In the genomic region with DNA sequence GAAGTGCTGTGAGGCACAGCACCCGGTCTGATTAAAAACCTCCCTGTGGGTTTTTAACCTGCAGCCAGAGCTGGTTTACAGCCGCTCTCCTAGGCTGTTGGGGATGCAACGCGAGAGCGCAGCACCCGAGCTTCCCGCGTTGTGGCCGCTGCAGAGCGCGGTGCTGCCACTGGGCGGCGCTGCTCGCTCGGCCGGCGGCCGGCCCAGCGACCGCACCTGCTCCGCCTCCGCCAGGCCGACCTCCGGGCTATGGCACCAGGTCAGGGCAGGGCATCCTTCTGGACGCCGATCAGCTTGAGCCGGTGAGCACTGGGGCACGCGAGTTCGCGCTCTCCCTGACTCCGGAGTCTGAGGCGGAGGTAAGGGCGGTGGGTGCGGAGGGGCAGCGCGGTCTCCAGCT, we compare ENCODE assay signal across 7 mouse cellular contexts. TPM values are rescaled to one million over a fixed set of nuclear protein-coding genes. Genes with fewer than 3 reads are reported as not detected.
DNase-seq lines count a peak whose midpoint lies in the region; ATAC-seq and TF ChIP-seq lines count a peak whose summit lies in the region.

No protein-coding gene starts in this region.

- intact Hi-C loops in left cerebral cortex, postnatal 14 days (cut with DNase I): loop anchor here (2.0 to 10.0 kb wide), 2 partner anchors 88 to 328 kb away; no protein-coding TSS in a partner anchor

- peak; percentile 95 for TF ChIP-seq CTCF in small intestine, adult 2 months (IDR thresholded peaks at IDR 0.05; ENCODE audit: extremely low read depth, insufficient read length, insufficient replicate concordance, low read depth, low read length)

- in situ Hi-C loops in ES-E14 (cut with MboI; ENCODE audit: low sequenced_read_pairs in 2 of 2, unreplicated experiment in 2 of 2): no loop called here

- peak overlapping the region; percentile 57 to 87 for H3K4me3 ChIP-seq in ES-E14 (ENCODE audit: insufficient read depth in 1 of 2, low read depth in 1 of 2, low read length in 2 of 2, poor library complexity in 1 of 2, severe bottlenecking in 1 of 2)
- H3K4me3 ChIP-seq in hindbrain, embryonic 12.5 days: peak overlapping the region; percentile 33
- peak overlapping the region; percentile 94 for H3K4me3 ChIP-seq in megakaryocyte, embryonic 14.5 days (replicated peaks)
- peak overlapping the region; percentile 74 for H3K4me3 ChIP-seq in small intestine, adult 2 months (ENCODE audit: low read depth, low read length)

- H3K27ac ChIP-seq in ES-E14 (ENCODE audit: insufficient read depth, low read depth, low read length, poor library complexity, severe bottlenecking): peak overlapping the region; percentile 54; the same call in 1 of the 2 replicates
- no peak overlapping the region for H3K27ac ChIP-seq in hindbrain, embryonic 12.5 days
- no peak overlapping the region for H3K27ac ChIP-seq in small intestine, adult 2 months (ENCODE audit: insufficient read depth, low read depth, low read length)

- peak; percentile 48 for ATAC-seq in erythroblast, adult 5-6 weeks (replicated peaks; ENCODE audit: low FRiP score, poor library complexity, severe bottlenecking)
- ATAC-seq in hindbrain, embryonic 12.5 days (ENCODE audit: low FRiP score): peak; percentile 42; the same call in 1 of the 2 replicates

- peaks cover 10% of the 10 kb centered on the region; the same call in 1 of the 2 replicates for H3K27me3 ChIP-seq in hindbrain, embryonic 12.5 days
- peaks cover 20% of the 10 kb centered on the region for H3K27me3 ChIP-seq in megakaryocyte, embryonic 14.5 days (replicated peaks)
- H3K27me3 ChIP-seq in small intestine, adult 2 months (ENCODE audit: control insufficient read depth, insufficient read depth, low read length): no peaks in the 10 kb centered on the region; the same call in none of the 2 replicates

- WGBS in hindbrain, embryonic 12.5 days: under 1% methylated on average over 37 of the region's 37 CpGs
- WGBS in small intestine, adult 2 months: 2% methylated on average over 37 of the region's 37 CpGs

- peak overlapping the region; percentile 92 for H3K9ac ChIP-seq in ES-E14 (ENCODE audit: insufficient read depth, low read depth, low read length, poor library complexity, severe bottlenecking)
- peak overlapping the region; percentile 50 for H3K9ac ChIP-seq in hindbrain, embryonic 12.5 days

- DNase-seq in ES-E14 (ENCODE audit: low read depth, low spot score): no peak
- peak; percentile 66 for DNase-seq in brain, adult 2 months (ENCODE audit: low read depth, low spot score)
- DNase-seq in left cerebral cortex, postnatal 14 days (ENCODE audit: low spot score in 2 of 2): peak; percentile 63 to 77

- H3K4me1 ChIP-seq in ES-E14 (ENCODE audit: control insufficient read depth in 2 of 2, insufficient read depth in 2 of 2, low read length in 2 of 2, poor library complexity in 1 of 2): peaks cover 6 to 43% of the 10 kb centered on the region in 2 experiments
- peaks cover 29% of the 10 kb centered on the region for H3K4me1 ChIP-seq in hindbrain, embryonic 12.5 days
- peaks cover 64% of the 10 kb centered on the region for H3K4me1 ChIP-seq in megakaryocyte, embryonic 14.5 days
- peaks cover 8% of the 10 kb centered on the region for H3K4me1 ChIP-seq in small intestine, adult 2 months (ENCODE audit: control insufficient read depth, insufficient read depth, insufficient read length, low read length)

- TF ChIP-seq POLR2A in small intestine, adult 2 months (IDR thresholded peaks at IDR 0.05; ENCODE audit: low read depth, low read length): no peak

- H3K36me3 ChIP-seq in ES-E14 (ENCODE audit: control insufficient read depth, insufficient read depth, low read length, poor library complexity, severe bottlenecking): no peaks in the 10 kb centered on the region
- H3K36me3 ChIP-seq in hindbrain, embryonic 12.5 days: no peaks in the 10 kb centered on the region
- no peaks in the 10 kb centered on the region for H3K36me3 ChIP-seq in megakaryocyte, embryonic 14.5 days (replicated peaks; ENCODE audit: low read length)
- no peaks in the 10 kb centered on the region for H3K36me3 ChIP-seq in small intestine, adult 2 months (ENCODE audit: control insufficient read depth, insufficient read depth, low read length)

- peak overlapping the region; percentile 56 for H3K4me2 ChIP-seq in hindbrain, embryonic 12.5 days (replicated peaks)

- H3K9me3 ChIP-seq in ES-E14 (ENCODE audit: control insufficient read depth, insufficient read depth, low read depth, low read length): no peaks in the 10 kb centered on the region
- no peaks in the 10 kb centered on the region for H3K9me3 ChIP-seq in hindbrain, embryonic 12.5 days (replicated peaks)
- peaks cover 7% of the 10 kb centered on the region for H3K9me3 ChIP-seq in megakaryocyte, embryonic 14.5 days

TF ChIP-seq in ES-E14, 5 proteins besides CTCF, POLR2A, EP300 and RAD21:
- TF ChIP-seq HCFC1 (IDR thresholded peaks at IDR 0.05; ENCODE audit: borderline replicate concordance, insufficient read depth, low read length) (peak; percentile 48; the same call in 1 of the 2 replicates), ZC3H11A (IDR thresholded peaks at IDR 0.05; ENCODE audit: borderline replicate concordance, low read depth, low read length) (peak; percentile 41; the same call in 1 of the 2 replicates), CHD2 (IDR thresholded peaks at IDR 0.05; ENCODE audit: low read depth, low read length) (peak; percentile 55; the same call in 1 of the 2 replicates), MAFK (IDR thresholded peaks at IDR 0.05; ENCODE audit: insufficient read depth, low read depth, low read length) (no peak), ZNF384 (IDR thresholded peaks at IDR 0.05; ENCODE audit: low read depth, low read length) (no peak)

RNA-seq across cellular contexts. Expression of a gene that starts 36.3 kb away (rescaled TPM):
- total RNA-seq in ES-E14 (2012; rRNA removed): 11.6 and 15.3 TPM in 2 replicates
- not detected in 2 replicates for total RNA-seq in erythroblast, adult 5-6 weeks (2015; ENCODE audit: low replicate concordance)
- not detected in 2 replicates for total RNA-seq in erythroblast, adult 5-6 weeks (2017; ENCODE audit: low replicate concordance)
- polyA plus RNA-seq in hindbrain, embryonic 12.5 days (2016; fragmentation: Nextera tagmentation; extraction: Ambion mirVana): 9.6 and 10.9 TPM in 2 replicates
- total RNA-seq in left cerebral cortex, postnatal 14 days (2021): 1 to 10 TPM; 4.9 to 5.4 TPM
- 1.4 and 1.8 TPM in 2 replicates for polyA plus RNA-seq in megakaryocyte, embryonic 14.5 days (2012; ENCODE audit: insufficient read depth, low replicate concordance)
- 18.2 and 55.5 TPM in 2 replicates for polyA plus RNA-seq in small intestine, adult 2 months (2012; rRNA removed)

Comparison
In these comparisons a context has a peak if more than half of its experiments do, and no peak if none do; other contexts are left out.
1. H3K4me3 ChIP-seq: peak in every context shown above with its lines; median percentile 94 in megakaryocyte, embryonic 14.5 days; 74 in small intestine, adult 2 months; 72 in ES-E14; 33 in hindbrain, embryonic 12.5 days.
2. RNA of a gene that starts 36.3 kb away (total RNA-seq): 11.6 to 15.3 TPM in ES-E14 and 4.9 to 5.4 TPM in left cerebral cortex, postnatal 14 days; not detected in erythroblast, adult 5-6 weeks; every median in the first group is over 4 times any median in the second.